Mouse (Mus musculus): ENCODE data around the gene Gm2056. TPM values are rescaled to one million over a fixed set of nuclear protein-coding genes. Genes with fewer than 3 reads are reported as not detected.
"Not testable (repeated sequence)": the region's sequence is repeated elsewhere in the genome, so short reads cannot be mapped to it uniquely, and the experiment has no call there.

Gene Gm2056
- total RNA-seq (2015) (not detected in 2 replicates), total RNA-seq (2017) (not detected in 2 replicates)

DNA sequence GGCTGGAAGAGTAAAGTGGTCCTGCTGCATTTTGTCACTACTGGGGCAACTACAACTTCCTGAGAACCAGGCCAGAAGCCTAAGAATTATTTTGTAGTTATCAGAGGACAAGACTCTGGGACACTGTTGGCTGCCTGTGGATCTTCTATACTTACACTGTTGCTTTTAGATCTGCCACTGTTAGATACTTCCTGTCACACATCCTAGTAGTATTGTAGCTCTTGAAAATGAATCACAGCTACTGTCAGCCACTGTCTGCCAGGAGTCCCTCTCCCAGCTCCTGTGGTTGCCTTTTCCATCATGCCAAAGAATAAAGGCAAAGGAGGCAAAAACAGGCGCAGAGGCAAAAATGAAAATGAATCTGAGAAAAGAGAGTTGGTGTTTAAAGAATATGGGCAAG is at the start of gene Gm2056:
TSS of gene Gm2056 (plus strand) at position 301 of the 400 bp plus-strand sequence.
- not testable (repeated sequence) for ATAC-seq (replicated peaks; ENCODE audit: poor library complexity)

DNA sequence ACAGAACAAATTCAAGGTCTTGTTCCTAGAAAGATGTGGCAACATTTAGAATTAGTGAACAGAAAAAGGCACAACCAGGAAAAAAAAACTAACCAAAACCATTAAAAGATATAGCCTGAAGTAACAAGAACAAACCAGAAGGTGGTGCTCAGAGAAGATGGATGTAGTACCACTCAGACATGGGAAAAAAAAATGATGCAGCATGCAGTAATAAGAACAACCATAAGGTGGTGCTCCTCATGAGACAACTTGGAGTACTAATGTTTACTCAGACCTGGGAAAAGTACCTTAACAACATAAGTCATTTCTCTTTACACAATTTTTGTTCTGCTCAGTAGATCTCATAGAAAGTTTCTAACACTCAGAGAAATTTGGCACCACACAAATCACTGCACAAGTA is 42.8 kb upstream of the Gm2056 start:
- not testable (repeated sequence) for ATAC-seq (replicated peaks; ENCODE audit: poor library complexity)

DNA sequence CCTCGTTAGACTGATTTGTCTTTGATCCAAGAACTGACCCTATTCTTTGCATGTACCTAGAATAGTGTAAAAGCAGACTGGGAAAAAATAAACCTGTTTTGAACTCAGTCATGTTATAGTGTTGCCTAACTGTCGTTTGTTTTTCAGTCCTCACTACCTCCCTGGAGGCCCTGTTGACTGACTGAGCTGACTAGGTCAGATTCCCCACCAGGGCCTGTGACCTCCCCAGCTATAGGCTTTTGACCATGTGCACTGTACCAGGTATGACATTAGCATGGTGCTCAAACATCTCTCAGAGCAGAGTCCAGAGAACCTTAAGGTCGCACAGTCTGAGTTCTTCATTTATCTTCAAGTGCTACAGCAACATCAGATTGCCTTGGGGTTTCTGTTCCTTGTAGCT is 22.7 kb upstream of the Gm2056 start:
- ATAC-seq (replicated peaks; ENCODE audit: poor library complexity), result not testable (repeated sequence)

DNA sequence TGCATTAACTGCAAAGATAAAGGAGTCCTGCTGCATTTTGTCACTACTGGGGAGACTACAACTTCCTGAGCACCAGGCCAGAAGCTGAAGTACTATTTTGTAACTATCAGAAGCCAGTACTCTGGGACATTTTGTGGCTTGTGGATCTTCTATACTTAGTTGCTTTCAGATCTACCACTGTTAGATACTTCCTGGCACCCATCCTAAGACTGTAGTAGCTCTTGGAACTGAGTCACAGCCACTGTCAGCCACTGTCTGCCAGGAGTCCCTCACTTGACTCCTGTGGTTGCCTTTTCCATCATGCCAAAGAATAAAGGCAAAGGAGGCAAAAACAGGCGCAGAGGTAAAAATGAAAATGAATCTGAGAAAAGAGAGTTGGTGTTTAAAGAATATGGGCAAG is 15.3 kb upstream of the Gm2056 start, which contains the start of gene Gm2075:
TSS of gene Gm2075 (plus strand) at position 301 of the 400 bp plus-strand sequence.
- not testable (repeated sequence) for ATAC-seq (replicated peaks; ENCODE audit: poor library complexity)

DNA sequence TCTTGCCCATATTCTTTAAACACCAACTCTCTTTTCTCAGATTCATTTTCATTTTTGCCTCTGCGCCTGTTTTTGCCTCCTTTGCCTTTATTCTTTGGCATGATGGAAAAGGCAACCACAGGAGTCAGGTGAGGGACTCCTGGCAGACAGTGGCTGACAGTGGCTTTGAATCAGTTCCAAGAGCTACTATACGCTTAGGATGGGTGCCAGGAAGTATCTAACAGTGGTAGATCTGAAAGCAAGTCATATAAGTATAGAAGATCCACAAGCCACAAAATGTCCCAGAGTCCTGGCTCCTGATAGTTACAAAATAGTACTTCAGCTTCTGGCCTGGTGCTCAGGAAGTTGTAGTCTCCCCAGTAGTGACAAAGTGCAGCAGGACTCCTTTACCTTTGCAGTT is 8.1 kb upstream of the Gm2056 start, which contains the start of gene Gm6803:
TSS of gene Gm6803 (minus strand) at position 101 of the 400 bp plus-strand sequence.
- not testable (repeated sequence) for ATAC-seq (replicated peaks; ENCODE audit: poor library complexity)

DNA sequence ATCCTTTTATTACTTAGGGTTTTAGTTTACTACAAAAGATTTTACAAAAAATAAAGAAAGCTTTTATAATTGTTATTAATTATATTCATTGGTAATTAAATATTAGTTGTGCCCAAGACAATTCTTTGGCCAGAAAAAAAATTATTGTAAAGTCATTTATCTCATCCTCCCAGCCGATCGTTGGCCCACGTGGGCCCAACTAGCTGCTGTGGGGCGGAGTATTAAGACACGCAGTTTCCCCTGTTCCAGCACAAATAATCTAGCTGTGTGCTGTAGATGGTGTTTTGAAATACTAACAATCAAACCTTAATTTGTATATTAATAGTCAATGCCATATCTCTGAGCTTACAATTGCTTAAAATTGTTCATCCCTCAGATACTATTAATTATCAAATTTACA is 5.4 kb downstream of the Gm2056 start:
- not testable (repeated sequence) for ATAC-seq (replicated peaks; ENCODE audit: poor library complexity)

DNA sequence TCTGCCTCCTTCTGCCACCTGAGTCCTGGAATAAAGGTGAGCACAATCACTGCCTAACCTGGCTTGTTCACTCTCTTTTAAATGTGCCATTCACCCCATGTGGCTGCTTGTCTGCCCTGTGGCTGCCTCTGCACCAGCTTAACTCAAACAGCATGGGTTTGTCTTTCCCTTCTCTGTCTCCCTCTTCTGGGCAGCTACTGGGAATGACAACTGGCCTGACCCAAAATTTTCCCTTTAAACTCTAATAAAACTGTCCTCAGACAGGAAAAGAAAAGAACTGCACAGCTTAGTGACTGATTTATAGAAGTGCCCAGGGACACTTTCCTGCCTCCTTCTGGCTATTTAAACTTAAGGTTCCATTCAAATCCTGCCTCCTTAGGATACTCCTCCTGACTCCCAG is 12.3 kb downstream of the Gm2056 start:
- not testable (repeated sequence) for ATAC-seq (replicated peaks; ENCODE audit: poor library complexity)

DNA sequence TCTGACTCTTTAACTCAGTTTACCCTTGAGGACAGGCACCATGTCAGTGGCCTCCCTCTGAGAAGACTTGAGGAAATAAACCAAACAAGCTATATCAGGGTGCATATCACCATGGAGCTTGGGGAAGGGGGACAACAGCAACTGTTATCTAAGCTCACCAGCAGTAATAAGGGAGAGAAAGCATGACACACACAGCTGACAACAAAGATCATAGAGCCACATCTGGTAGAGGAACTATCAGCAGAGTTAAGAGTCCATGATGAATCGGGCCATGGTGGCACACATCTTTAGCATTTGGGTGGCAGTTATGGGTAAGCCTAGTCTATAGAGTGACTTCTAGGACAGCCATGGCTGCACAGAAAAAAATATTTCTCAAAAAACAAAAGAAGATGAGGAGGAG is 12.9 kb downstream of the Gm2056 start:
- ATAC-seq (replicated peaks; ENCODE audit: poor library complexity), result not testable (repeated sequence)

DNA sequence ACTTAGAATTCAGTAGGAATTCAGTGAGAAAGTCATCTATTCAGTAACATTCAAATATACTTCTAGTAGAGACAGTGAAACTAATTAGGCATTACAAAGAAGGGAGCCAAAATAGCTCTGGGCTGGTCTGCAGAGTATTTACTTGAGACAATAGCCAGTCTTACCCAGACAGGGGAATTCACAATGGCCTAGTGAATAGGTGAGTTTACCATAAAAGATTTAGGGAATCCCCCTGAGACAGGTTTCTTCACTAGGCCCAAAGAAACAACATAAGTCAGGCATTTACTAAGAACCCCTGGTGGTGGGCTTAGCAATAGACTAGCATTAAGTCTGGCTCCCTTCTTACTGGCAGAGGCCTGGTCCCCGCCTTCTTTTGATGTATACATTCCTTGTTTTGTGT is 18.4 kb downstream of the Gm2056 start:
- not testable (repeated sequence) for ATAC-seq (replicated peaks; ENCODE audit: poor library complexity)

Other genes starting within 250 kb of the Gm2056 start
- gene Gm21936, start 231.5 kb upstream of the Gm2056 start, total RNA-seq (2015), result not detected in 2 replicates
- gene Gm21936, start 231.5 kb upstream of the Gm2056 start, total RNA-seq (2017), result not detected in 2 replicates
- not detected in 2 replicates for gene BB287469, start 210.4 kb upstream of the Gm2056 start, total RNA-seq (2015)
- gene BB287469, start 210.4 kb upstream of the Gm2056 start, total RNA-seq (2017), result not detected in 2 replicates
- not detected in 2 replicates for gene Gm2001, start 184.7 kb upstream of the Gm2056 start, total RNA-seq (2015)
- not detected in 2 replicates for gene Gm2001, start 184.7 kb upstream of the Gm2056 start, total RNA-seq (2017)
- not detected in 2 replicates for gene Gm2016, start 152.9 kb upstream of the Gm2056 start, total RNA-seq (2015)
- not detected in 2 replicates for gene Gm2016, start 152.9 kb upstream of the Gm2056 start, total RNA-seq (2017)
- gene Gm2022, start 131.6 kb upstream of the Gm2056 start, total RNA-seq (2015), result not detected in 2 replicates
- not detected in 2 replicates for gene Gm2022, start 131.6 kb upstream of the Gm2056 start, total RNA-seq (2017)
- not detected in 2 replicates for gene Gm2035, start 107.1 kb upstream of the Gm2056 start, total RNA-seq (2015)
- gene Gm2035, start 107.1 kb upstream of the Gm2056 start, total RNA-seq (2017), result not detected in 2 replicates
- not detected in 2 replicates for gene Gm2042, start 72.9 kb upstream of the Gm2056 start, total RNA-seq (2015)
- gene Gm2042, start 72.9 kb upstream of the Gm2056 start, total RNA-seq (2017), result not detected in 2 replicates
- gene Gm2075, start 15.2 kb upstream of the Gm2056 start, total RNA-seq (2015), result not detected in 2 replicates
- gene Gm2075, start 15.2 kb upstream of the Gm2056 start, total RNA-seq (2017), result not detected in 2 replicates
- not detected in 2 replicates for gene Gm6803, start 8.2 kb upstream of the Gm2056 start, total RNA-seq (2015)
- not detected in 2 replicates for gene Gm6803, start 8.2 kb upstream of the Gm2056 start, total RNA-seq (2017)
- not detected in 2 replicates for gene Gm16368, start 56.7 kb downstream of the Gm2056 start, total RNA-seq (2015)
- not detected in 2 replicates for gene Gm16368, start 56.7 kb downstream of the Gm2056 start, total RNA-seq (2017)
- not detected in 2 replicates for gene Gm10436, start 155.1 kb downstream of the Gm2056 start, total RNA-seq (2015)
- not detected in 2 replicates for gene Gm10436, start 155.1 kb downstream of the Gm2056 start, total RNA-seq (2017)
- gene Gm8332, start 223.1 kb downstream of the Gm2056 start, total RNA-seq (2015), result not detected in 2 replicates
- not detected in 2 replicates for gene Gm8332, start 223.1 kb downstream of the Gm2056 start, total RNA-seq (2017)
- not detected in 2 replicates for gene Gm5662, start 247.5 kb downstream of the Gm2056 start, total RNA-seq (2015)
- gene Gm5662, start 247.5 kb downstream of the Gm2056 start, total RNA-seq (2017), result not detected in 2 replicates